Mouse (Mus musculus) kidney, adult 9 months (tissue): ENCODE measurements around the gene Vmn2r46.
"Not testable (repeated sequence)": the region's sequence is repeated elsewhere in the genome, so short reads cannot be mapped to it uniquely, and the experiment has no call there.

Source experiments
- DNase-seq: peaks from one replicate; pipeline ENCODE4 v3.0.0; 2022

Gene Vmn2r46

GRCm38 (mm10) chr7:9770471-9770870, at the start of gene Vmn2r46:
Gene Vmn2r46 (minus strand): TSS chr7:9770571.
- DNase-seq: not testable (repeated sequence)
